Mouse (Mus musculus) urinary bladder, postnatal 25 days (tissue): ENCODE results near the gene Hnrnpk.
"Not testable (repeated sequence)": the region's sequence is repeated elsewhere in the genome, so short reads cannot be mapped to it uniquely, and the experiment has no call there.

Experiments used
- DNase-seq: peaks from one replicate; pipeline ENCODE4 v3.0.0; 2022; ENCODE audit warnings: low spot score

Gene Hnrnpk

DNA sequence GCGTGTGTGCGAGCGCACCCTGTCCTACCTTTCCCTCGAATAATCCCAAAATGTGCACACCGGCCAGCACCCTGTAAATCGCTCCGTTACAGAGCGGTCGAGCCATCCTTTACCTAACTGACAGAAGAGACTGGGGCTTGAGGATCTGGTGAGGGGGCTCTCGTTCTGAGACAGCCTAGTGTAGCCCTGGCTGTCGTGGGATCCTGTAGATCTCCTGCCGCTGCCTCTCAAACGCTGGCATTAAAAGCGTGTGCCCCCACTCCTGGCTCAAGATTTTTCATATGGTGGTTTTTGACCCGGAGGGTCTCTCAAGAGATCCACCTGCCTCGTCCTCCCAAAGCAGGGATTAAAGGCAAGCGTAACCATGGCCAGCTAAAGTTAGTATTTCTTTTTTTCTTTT, at the start of gene Hnrnpk:
TSS of gene Hnrnpk (minus strand) at position 101 of the 400 bp plus-strand sequence.
- not testable (repeated sequence) for DNase-seq

DNA sequence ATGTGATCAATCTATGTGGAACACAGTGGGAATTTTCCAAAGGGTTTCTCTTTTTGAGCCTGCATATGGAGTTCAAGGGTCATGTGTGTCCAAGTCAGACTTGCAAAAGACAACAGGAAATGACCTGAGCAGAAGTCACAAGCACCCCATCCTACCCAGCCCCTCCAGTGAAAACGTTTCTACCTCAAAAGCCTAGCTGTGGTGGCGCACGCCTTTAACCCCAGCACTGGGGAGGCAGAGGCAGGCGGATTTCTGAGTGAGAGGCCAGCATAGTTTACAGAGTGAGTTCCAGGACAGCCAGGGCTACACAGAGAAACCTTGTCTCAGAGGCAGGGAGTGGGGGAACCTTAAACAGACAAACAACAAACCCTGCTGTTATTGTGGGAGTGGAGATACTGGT, 49.1 kb upstream of the Hnrnpk start:
- DNase-seq: no peak

DNA sequence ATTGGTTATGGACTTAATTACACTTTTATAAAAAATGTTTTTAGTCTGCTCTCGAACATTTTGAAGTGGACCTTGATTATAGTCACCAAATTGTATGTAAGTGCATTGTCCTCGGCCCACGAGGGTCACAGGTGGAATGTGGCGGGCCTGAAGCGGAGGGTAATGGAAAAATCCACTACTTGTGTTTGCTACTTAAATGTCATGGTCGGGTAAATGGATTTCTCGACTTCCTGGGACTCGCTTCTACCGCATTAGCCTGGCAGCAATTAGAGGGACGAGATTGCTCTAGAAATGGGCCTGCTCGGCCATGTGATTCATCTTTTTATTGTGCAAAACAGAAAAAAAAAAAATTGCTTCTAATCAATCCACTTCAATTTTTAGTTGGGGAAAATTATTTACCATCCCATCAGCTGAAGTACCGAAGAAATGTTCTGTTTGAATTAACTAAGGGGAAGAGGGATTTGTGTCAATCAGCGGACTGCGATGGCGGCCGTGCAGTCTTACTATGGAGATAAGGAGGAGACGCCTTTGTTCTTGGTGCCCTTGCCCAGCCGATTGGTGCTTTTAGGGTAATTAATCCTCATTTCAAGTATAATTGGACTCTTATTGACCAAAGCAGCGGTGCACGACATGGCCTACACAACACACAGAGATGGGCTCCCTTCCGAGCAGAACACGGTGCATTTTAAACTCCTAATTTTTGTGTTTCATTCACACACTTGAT, 47.5 kb upstream of the Hnrnpk start:
- no peak for DNase-seq

DNA sequence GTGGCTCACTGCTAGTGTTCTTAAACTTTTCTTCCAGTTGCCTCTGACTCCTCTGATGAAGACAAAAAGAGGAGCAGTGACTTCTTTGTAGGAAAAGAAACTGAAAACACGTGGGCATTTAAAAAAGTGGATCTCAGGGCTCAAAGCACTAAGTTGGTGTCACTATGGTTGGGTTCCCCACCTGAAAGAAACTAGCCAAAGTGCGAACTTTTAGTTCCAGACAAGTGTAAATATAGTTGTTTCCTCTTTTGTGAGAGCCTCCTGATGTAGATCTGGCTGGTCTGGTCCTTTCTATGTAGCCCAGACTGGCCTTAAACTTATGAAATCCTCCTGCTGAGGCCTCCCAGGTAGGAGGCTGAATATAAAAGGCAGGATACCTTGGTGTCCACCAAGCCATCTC, 43.4 kb upstream of the Hnrnpk start:
- no peak for DNase-seq

DNA sequence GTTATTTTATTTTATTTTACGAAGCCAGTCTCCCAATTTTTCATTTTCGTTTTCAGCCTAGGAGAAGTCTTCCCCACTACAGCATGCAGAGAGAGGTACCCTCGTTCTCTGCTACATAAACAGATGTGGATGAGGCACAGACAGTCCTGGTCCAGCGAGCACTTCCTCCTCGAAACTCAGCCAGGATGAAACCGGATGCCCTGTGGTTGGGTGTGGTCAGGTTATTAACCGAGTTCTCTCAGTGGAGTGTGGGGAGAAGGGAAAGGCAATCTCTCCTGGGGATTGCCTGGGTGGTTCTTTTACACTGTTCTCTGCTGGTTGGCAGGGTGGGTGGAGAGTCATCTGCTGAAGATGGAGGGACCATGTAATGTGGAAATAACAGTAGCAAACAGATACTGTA, 40.6 kb upstream of the Hnrnpk start:
- DNase-seq: no peak

DNA sequence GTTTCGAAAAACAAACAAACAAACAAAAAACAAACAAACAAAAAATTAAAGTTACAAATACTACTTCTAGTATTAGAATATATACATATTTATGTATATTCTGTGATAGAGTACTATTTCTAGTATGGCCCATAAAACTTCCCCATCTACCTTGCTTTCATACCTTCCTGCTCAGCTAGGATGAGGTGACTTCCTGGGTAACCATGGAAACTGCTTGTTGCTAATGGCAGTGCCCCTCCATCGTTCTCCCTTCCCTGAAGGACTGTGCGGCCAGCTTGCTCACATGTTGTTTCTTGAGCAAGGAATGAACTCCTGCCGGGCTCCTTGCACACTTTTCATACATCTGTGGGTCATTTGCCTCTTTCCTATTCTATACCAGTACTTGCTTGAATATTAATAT, 40.2 kb upstream of the Hnrnpk start:
- no peak for DNase-seq

DNA sequence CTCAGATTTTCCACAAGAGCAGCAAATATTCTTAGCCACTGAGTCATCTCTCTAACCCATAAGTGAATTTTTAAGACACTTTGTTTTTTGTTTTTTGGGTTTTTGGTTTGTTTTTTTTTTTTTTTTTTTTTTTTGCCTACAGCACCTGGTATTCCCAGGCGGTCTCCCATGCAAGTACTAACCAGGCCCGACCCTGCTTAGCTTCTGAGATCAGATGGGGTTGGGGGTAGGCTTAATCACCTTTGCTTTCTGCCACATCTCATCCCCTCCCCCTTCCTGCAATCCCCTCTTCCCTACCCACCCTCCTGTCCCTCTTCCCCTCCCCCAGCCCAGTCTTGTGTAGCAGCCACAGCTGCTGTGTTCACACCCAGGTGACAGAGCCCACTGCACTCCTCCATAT, 36.6 kb upstream of the Hnrnpk start:
- DNase-seq: no peak

DNA sequence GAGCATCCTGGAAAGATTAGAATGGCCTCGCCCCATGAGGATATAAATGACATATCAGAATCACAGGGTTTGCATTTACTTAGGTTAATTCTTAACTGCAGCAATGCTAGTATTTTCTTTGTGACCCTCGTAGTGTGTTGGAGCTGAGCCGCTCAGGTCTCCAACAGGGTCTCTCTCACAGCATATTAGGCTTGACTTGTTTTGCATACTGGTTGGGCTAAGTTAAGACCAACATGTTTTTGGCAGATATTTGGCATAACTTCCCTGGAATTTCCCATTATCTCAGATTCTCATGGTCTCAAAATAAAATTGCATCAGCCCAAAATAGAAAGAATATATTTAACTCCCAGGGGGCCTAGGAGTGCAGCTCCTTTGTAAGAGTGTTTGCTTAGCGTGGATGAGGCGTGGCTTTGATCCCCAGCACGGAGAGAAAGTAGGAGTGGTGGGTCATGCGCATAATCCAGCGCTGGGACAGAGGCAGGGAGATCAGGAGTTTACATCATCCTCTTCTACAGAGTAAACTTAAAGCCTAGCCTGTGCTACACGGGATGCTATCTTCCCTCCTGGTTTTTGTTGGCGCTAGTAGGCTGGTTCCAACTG, 20.0 kb upstream of the Hnrnpk start:
- no peak for DNase-seq

DNA sequence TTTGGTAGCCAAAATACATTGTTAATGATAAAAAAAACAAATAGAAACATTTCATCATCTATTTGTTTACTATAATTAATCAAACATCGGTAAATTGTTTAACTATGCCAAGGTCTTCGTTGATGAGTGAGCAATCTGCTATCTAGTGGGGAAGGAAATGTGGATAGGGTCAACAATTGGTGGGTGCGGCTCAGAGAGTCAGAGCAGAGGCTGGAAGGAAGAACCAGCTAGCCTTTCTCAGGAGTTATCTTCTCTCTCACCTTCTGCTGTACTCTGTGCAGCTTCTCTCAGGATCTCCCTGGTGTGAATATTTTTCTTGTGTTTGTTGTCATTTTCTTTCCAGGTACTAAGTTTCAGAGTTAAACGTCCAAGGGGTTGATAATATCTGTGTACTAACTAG, 19.1 kb upstream of the Hnrnpk start:
- no peak for DNase-seq

DNA sequence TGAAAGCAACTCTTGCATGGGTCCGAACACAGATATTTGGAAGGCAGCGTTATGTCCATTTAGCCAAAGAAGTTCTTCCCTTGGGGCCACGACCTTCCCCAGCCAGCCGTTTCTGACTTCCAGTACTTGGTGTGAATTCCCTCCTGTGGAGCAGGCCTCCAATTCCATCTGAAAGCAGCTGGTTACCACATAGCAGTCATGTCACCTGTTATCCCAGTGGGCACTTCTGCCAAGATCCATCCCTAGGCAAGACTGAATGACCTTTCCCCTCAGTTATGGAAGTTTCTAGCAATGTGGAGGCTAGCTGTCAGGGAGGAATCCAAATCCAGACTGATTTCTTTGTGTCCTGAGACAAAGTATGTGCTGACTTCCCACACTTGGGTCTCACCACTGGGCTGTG, 17.9 kb upstream of the Hnrnpk start:
- no peak for DNase-seq

DNA sequence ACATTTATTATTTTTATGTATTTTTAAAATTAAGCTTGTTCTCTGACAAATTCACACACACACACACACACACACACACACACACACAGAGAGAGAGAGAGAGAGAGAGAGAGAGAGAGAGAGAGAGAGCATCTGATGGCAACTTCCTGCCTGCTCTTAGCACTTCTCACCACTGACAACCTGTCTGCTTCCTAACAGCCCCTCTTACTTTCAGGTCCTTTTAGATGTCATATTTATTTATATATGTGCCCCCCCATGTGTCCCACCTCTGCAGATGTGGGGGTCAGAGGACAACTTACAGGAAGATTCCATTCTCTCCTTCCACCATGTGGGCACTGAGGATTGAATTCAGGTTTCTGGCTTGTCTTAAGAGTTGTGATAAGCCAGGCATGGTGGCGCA, 16.1 kb upstream of the Hnrnpk start:
- DNase-seq: no peak

DNA sequence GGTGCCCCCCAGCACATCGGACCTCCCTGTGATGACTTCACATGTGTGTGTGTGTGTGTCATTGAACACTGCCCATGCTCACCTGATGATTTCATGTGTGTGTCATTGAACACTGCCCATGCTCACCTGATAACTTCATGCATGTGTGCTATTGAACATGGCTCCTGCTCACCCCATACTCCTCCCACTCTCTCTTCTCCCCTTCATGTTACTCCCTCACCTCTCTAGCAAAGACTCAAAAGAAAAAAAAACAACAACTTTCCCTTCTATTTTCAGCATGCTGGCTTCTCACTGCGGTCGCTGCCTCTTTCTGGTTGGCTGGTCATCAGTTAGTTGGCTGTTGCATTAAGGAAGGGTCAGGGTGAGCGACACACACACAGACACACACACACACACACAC, 15.5 kb upstream of the Hnrnpk start:
- no peak for DNase-seq

DNA sequence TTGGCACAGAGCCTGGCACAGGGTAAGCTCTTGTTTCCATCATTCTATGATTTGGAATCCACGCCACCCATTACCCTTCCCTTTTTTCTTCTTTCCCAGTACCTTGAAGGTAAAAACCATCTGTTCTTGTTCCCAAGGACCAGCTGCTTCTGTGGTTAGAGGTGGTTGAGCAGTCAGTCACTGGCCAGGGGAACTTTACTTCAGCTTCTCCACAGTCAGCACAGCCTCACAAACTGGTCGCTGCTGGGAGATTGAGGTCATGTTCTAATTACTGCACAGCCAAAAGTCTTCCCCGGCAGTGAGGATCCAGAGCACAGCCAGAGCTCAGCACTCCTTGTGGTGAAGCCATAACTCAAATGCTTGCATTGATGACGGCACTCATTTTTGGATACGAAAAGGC, 12.7 kb upstream of the Hnrnpk start:
- DNase-seq: no peak

DNA sequence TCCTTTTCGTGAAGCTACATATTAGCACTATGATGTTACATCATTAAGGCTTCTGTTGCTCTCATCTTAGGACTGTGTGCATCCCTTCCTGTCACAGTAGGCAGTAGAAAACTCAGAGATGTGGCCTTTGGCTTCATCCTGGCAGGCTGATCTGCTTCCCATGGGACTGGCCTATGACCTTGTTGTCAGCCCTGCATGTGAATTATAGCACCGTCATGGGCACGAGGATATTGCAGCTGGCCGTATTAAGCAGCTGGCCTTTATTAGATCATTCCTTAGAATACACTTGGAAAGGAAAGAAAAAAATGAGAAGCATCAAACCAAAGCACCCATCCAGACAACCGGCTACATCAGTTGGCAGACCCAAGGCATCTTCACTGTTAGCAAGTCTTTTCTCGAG, 12.2 kb upstream of the Hnrnpk start:
- no peak for DNase-seq

DNA sequence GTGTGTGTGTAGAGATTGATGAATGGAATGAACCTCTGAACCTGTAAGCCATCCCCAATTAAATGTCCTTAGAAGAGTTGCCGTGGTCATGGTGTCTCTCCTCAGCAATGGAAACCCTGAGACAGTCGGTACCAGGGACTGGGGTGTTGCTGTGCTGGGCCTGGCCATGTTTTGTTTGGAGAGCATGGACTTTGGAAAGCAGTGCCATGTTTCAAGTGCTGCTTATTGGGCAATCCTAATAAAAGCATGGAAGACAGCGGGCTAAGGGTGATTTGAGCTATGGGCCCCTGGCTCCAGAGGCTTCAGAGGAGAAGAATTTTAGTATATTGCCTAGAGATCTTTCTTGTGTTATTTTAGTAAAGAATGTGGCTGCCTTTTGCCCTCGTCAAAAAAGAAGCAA, 7.9 kb upstream of the Hnrnpk start:
- DNase-seq: no peak

DNA sequence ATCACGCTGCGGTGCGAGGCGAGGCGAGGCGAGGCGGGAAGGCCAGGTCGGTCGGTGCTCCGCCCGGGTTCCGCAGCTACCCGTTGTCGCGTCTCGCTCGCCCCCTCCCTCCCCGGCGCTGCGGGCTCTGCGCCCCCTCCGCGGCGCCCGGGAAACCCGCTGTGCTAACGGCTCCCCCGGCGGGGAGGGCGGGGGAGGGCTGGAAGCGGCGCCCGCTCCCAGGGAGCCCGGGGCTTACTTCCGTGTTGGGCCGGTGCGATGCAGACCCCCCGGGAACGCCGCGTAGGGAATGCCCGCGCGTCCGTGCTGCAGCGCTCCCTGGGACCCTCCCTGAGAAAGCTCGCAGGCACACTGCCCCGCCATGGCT, 416 bp downstream of the Hnrnpk start:
- DNase-seq: no peak

DNA sequence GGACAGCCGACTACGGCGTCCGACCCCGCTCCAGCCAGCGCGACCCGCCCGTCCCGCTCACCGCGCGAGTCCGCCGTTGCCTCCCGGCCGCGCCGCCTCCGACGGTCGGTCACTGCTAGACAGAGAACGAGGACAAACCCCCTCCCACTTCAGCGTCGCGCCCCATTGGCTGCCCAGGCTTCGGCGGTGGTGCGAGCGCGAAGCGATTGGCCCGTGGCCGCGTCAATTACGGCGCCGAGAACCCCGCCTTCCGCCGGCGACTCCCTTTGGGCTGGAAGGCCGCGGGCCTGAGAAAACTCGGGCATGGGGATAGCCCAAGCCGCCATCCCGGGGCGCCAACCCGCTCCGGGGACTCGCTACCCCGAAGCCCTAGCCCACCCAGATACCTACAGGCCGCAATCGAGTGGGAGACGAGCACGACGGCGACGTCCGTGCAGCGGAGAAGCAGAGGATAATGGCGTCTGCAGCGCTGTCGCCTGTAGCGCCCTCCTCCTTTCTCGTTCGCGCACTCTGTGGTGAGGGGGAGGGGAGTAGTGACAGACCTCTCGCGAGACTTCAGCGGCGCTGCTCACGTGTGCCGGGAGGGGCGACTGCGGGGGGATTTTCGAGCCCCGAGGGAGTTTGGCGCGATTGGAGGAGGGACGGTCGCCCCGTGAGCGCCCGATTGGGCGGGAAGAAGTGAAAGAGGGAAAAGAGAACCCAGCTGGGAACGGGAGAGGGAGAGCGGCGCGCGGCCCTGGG, 970 bp downstream of the Hnrnpk start, which contains the start of gene Rmi1:
TSS of gene Rmi1 (plus strand) at position 246 of the 741 bp plus-strand sequence.
- DNase-seq: peak; percentile 96

DNA sequence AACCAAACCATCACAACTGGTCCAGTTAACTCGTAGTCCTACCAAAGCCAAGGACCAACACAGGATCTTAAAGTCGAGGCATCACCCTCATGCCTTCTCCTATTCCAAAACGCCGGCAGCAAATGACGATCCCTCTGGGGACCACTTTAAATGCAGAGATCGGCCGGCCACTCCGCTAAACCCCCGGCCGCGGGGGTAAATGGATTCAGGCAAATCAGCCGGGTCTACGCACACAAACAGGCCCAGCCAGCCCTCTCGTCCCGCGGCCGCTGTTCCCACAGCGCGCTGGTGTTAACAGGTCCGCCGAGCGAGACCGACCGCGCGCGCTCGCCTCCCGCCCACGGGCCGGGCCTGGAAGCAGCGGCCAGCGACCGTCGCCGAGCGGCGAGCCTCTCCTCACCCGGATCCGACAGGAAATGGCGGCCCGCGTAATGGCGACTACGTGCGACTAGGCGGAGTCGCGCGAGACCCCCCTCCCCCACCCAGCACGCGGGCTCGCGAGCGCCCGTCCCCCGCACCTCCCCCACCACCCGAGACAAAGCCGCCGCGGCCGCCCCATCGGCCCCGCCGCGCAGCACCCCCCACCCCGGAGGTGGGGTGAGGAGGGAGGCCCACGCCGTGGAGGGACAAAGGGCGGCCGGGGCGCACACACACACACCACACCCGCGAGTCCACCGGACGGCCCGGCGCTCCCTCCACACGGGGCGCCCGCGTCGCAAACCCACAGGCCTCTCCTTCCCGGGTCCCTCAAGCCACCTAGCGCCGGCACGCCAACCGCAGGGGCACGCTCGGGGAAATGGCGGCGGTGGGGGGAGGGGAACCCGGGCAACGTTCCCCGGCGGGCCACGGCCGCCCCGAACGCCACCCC, 1.8 kb downstream of the Hnrnpk start:
- DNase-seq: peak; percentile 62

DNA sequence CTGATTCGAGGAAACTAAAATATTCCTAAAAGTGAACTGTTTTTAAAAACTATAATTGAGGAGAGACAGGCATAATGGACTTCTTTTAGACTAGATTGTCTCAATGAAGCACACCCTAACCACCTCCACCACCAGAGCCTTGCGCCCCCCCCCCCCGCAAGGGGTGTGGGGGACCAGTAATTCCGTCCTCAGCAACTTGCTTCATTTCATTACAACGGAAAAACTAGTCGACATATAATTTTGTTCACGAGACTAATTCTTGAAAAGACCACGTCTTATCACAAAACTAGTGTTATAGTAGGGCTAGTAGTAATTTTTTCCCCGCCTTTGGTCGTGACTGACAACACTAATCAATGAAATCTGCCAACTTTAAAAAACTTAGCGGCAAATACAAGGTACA, 2.6 kb downstream of the Hnrnpk start:
- DNase-seq: no peak

DNA sequence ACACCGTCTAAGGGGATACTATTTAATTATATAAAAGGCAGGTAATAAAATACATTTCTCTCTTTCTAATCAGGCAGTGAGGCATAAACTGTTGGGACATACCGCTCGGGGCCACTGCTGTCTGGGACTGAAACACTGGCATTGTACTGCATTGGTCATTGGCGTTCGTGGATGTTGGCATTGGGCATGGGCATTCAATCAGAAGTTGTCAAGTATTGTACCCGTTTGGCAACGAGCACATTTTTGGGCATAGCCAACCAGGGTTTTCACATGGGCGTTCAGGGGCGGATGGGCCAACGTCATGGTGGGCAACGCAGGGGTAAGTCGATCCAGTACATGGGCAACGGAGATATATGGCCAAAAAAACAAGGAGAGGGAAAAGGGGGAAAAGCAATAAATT, 5.5 kb downstream of the Hnrnpk start:
- no peak for DNase-seq

DNA sequence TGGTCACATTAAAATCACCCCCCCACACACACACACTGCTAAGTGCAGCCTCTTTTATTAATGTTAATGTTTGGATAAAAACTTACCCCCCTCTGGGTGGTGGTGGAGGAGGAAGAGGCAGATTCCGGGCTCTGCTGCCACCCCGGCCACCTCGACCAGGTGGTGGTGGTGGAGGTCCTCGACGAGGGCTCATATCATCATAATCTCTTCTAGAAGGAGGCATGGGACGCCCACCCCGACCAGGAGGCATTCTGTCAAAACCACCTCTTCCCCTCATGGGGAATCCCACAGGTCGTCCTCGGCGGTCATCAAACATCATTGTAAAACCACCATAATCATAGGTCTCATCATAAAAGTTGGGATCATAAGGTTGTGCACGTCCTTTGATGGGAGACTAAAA, 8.8 kb downstream of the Hnrnpk start:
- not testable (repeated sequence) for DNase-seq

DNA sequence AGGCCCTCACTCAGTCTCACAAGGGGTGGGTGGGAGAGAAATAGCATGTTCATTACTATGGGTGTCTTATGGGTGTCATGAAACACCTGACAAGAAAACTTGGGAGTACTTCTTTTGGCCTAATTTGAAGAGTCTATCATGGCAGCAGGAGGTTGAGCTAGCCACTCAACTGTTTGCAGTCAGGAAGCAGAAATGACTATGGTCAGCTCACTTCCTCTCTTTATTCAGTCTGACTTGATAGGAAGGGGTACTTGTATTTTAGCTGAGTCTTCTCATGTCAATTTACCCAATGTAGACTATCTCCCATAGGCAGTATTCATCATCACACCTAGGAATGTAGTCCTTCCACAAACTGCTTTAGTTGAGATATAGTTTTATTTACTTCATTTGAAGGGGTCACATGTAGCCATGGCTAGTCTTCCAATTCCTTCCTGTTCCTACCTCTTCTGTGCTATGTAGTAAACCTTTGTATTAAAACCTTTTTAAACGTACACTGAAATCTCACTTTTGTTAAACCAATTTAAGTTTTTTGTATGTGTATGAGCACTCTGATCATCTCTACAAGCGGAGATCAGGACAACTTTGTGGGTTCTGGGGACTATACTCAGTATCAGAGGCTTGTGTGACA, 13.7 kb downstream of the Hnrnpk start:
- no peak for DNase-seq
